Mouse (Mus musculus): ENCODE measurements around the gene Pcnp. TPM values are rescaled to one million over a fixed set of nuclear protein-coding genes. Genes with fewer than 3 reads are reported as not detected.
"Not testable (repeated sequence)": the region's sequence is repeated elsewhere in the genome, so short reads cannot be mapped to it uniquely, and the experiment has no call there.

Pcnp gene
- polyA plus RNA-seq, 1 experiment from 2014 or later = 225 TPM

DNA sequence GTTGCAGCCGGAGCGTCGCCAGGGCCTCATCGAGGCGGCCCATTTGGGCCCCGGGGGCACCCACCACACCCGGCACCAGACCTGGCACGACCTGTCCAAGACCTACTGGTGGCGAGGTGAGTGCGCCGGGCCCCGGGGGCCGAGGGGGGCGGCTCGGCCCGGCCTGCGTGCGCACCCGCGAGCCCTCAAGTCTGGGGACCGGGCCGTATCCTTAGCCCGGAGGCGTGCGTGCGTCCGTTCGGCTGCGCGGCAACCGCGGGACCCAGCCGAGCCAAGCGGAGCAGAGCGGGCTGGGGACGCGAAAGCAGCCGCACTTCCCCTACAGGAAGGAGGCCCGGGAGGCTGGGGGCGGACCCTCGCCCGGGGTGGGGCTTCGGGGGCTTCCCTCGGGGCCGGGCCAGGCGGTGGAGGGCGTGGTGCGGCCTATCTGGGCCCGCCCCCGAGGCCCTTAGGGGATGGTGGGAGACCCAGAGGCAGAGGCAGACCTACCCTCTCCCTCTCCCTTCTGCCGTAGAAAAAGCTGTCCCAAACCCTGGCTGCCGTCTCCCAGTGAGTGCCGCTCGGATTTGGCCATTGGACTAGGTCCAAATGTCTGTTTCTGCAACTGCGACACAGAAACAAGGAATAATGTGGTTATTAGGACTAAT lies 55.2 kb downstream of the Pcnp start:
- under 1% methylated on average over 55 of the region's 55 CpGs for WGBS
- peak overlapping the region; percentile 93 for H3K27ac ChIP-seq
- H3K27me3 ChIP-seq = no peaks in the 10 kb centered on the region
- H3K4me1 ChIP-seq = peaks cover 20% of the 10 kb centered on the region
- H3K9me3 ChIP-seq = no peaks in the 10 kb centered on the region
- ATAC-seq (ENCODE audit: insufficient number of reproducible peaks, low FRiP score, low TSS enrichment, low read depth) = peak; percentile 85
- peak overlapping the region; percentile 81 for H3K4me2 ChIP-seq
- peak overlapping the region; percentile 99 for H3K4me3 ChIP-seq
- peaks cover 33% of the 10 kb centered on the region for H3K36me3 ChIP-seq
- peak overlapping the region; percentile 92 for H3K9ac ChIP-seq

DNA sequence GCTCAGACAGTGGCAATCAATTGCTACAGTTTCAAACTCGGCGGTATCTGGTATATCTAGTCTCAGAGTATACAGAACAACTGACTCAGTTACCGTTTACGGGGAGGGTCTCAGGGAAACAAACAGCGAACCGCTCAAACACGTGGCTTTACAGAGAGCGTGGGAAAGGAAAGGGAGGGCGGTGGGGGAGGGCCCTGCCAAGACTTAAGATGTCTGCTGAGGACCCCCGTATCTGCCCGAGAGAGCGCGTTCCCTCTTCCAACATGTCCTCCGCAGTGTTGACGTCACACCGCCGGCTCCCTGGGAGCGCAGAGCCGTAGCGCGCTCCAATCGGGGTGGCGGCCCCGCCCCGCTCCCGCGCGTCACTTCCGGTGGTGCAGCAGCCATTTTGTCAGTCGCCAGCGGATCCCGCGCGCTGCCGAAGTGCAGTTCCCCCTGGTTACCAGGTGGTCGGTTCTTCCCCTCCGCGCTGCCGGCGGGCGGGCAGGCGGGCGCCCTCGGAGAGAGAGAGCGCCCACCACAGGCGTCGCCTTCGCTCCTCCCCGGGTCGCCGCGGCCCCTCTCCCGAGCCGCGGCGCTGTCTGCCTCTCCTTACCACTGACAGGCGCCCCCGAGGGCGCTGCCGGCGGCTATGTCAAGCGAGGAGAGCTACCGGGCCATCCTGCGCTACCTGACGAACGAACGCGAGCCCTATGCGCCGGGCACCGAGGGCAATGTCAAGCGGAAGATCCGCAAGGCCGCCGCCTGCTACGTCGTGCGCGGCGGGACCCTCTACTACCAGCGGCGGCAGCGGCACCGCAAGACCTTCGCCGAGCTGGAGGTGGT lies 55.9 kb downstream of the Pcnp start, which contains the start of gene Zbtb11:
Gene Zbtb11, plus strand, starts transcription at position 453 of the 825 bp plus-strand sequence.
- peak; percentile 98 for ATAC-seq (ENCODE audit: insufficient number of reproducible peaks, low FRiP score, low TSS enrichment, low read depth)
- H3K27ac ChIP-seq = peak within 1 kb of the TSS; percentile 93
- WGBS = under 1% methylated on average over 79 of the region's 86 CpGs
- H3K4me1 ChIP-seq = peaks cover 23% of the 10 kb centered on the region
- no peaks in the 10 kb centered on the region for H3K9me3 ChIP-seq
- no peaks in the 10 kb centered on the region for H3K27me3 ChIP-seq
- peak within 1 kb of the TSS; percentile 81 for H3K4me2 ChIP-seq
- H3K36me3 ChIP-seq = peaks cover 41% of the 10 kb centered on the region
- H3K9ac ChIP-seq = peak within 1 kb of the TSS; percentile 92
- peak within 1 kb of the TSS; percentile 99 for H3K4me3 ChIP-seq

DNA sequence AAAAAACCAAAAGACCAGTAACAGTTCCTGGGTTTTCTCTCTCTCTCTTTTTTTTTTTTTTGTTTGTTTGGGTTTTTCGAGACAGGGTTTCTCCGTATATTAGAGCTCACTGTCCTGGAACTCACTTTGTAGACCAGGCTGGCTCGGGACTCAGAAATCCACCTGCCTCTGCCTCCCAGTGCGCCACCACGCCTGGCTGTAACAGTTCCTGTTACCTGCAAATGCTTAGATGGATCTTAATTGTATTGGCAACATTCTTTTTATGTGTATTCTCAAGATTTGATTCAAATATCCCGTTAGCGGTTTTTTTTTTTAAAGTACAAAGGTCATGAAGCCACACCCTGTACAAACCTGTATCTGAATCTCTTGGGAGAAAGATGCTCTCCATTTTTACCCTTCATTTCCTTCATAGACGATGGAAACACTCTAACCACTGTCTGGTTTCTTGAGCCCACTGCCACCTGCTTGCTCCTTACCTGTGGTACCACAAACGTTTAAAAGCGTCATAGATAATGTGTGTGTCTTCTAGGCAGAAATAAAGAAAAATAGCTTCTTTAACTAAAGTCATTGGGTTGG lies 56.8 kb downstream of the Pcnp start:
- Histone ChIP-seq H3K36me3 (peaks cover 39% of the 10 kb centered on the region), H3K4me1 (peaks cover 27% of the 10 kb centered on the region), H3K27me3 (no peaks in the 10 kb centered on the region), H3K4me3 (peak overlapping the region; percentile 99), H3K4me2 (peak overlapping the region; percentile 57), H3K9me3 (no peaks in the 10 kb centered on the region), H3K27ac (peak overlapping the region; percentile 93), H3K9ac (no peak overlapping the region)
- WGBS = 55% methylated on average over 10 of the region's 10 CpGs
- no peak for ATAC-seq (ENCODE audit: insufficient number of reproducible peaks, low FRiP score, low TSS enrichment, low read depth)

DNA sequence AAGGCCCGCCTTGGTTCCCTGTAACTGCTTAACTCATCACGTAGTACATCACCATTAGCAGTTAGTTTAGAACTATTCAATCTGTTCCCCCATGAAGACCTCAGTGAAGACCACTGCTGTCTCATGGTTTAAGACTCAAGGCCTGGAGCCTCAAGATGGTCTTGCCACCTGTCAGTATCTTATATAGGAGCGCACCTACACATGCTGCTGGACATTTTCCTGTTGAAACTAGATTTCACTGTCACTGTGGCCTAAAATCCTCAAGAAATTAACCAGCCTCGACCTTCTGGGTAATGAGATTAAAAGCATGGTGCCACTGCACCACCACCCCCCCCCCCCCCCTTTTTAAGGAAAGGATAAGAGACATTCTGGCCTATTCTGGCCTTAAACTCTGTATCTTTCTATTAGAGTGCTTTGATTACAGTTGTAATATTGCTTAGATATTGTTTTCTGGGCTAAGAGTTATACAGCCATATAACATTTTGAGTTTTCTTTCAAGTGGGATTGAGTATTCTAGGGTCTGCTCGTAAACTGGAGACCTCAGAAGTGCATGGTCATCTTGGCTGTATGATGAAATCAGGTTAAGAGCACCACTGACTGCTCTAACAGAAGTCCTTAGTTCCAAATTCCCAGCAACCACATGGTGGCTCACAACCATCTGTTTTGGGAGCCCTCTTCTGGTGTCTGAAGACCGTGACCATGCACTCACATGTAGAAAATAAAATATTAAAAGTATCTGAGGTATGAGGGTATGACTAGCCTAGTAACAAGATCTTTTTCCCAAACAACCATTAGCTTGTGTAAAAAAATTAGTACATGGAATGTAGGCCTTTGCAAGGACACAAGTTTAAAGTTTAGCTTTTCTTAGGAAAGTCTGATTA lies 57.6 kb downstream of the Pcnp start:
- peaks cover 39% of the 10 kb centered on the region for H3K36me3 ChIP-seq
- H3K4me3 ChIP-seq = no peak overlapping the region
- ATAC-seq (ENCODE audit: insufficient number of reproducible peaks, low FRiP score, low TSS enrichment, low read depth) = no peak
- no peak overlapping the region for H3K4me2 ChIP-seq
- H3K9ac ChIP-seq = no peak overlapping the region
- no peaks in the 10 kb centered on the region for H3K27me3 ChIP-seq
- no peak overlapping the region for H3K27ac ChIP-seq
- WGBS = 75% methylated on average over 6 of the region's 6 CpGs
- no peaks in the 10 kb centered on the region for H3K9me3 ChIP-seq
- peaks cover 31% of the 10 kb centered on the region for H3K4me1 ChIP-seq

DNA sequence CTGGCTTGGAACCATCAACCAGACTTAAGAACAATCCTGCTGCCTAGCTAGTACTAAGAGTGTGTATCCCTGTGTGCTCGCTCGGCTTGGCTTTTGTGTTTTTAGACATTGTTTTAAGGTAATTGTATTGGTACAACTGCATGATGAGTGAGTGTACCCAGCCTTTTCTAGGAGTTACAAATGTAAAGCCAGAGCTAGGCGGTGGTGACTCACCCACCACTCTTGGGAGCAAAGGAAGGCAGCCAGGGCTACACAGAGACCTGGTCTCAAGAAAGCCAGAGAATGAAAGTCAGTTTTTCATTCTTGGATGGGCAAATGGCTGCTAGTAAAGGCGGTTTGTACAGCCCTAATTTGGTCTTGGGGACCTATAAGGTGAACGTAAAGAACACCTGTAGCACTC lies 59.1 kb downstream of the Pcnp start:
- Histone ChIP-seq H3K9me3 (no peaks in the 10 kb centered on the region), H3K4me2 (no peak overlapping the region), H3K9ac (no peak overlapping the region), H3K27me3 (no peaks in the 10 kb centered on the region), H3K4me1 (peaks cover 31% of the 10 kb centered on the region), H3K36me3 (peaks cover 39% of the 10 kb centered on the region), H3K27ac (no peak overlapping the region), H3K4me3 (no peak overlapping the region)
- no peak for ATAC-seq (ENCODE audit: insufficient number of reproducible peaks, low FRiP score, low TSS enrichment, low read depth)
- 89% methylated on average over 5 of the region's 5 CpGs for WGBS

DNA sequence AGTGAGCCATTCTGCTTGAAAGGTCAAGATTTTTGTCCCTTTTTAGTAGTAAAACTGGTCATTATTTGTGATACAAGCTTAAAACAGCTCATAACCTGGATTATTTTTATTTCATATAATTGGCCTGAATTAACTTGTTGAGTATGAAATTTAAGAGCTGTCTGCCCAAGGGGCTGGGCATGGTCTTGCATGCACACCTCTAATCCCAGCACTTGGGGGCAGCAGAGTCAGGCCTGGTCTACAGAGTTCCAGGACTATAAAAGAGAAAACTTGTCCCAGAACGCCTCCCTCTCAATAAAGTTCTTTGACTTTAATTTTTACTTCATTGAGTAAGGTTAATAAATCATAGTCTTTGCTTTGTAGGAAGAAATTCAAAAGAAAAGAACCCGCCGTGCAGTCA lies 60.4 kb downstream of the Pcnp start:
- H3K27ac ChIP-seq = no peak overlapping the region
- H3K4me2 ChIP-seq = no peak overlapping the region
- 72% methylated on average over 3 of the region's 3 CpGs for WGBS
- H3K9me3 ChIP-seq = no peaks in the 10 kb centered on the region
- H3K27me3 ChIP-seq = no peaks in the 10 kb centered on the region
- peaks cover 39% of the 10 kb centered on the region for H3K36me3 ChIP-seq
- no peak overlapping the region for H3K4me3 ChIP-seq
- H3K9ac ChIP-seq = no peak overlapping the region
- ATAC-seq (ENCODE audit: insufficient number of reproducible peaks, low FRiP score, low TSS enrichment, low read depth) = no peak
- H3K4me1 ChIP-seq = peaks cover 27% of the 10 kb centered on the region

DNA sequence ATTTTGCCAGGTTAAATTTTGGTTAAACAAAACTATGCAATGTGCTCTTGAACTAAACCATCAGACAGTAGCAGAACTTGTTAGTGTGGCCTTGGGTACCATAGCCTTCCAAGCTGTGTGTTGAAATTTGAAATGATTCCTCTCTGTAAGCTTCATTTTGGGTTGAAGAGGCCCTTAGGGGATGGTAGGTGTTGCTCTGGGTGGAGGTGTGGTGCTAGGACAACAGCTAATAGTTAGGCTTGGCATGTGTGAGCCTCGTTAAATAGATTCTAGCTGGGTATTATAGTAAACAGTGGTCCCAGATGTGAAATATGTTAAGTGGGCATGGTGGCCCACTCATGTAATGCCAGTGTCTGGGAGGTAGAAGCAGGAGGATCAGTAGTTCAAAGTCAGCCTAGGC lies 62.3 kb downstream of the Pcnp start:
- no peaks in the 10 kb centered on the region for H3K27me3 ChIP-seq
- H3K9ac ChIP-seq = peak overlapping the region; percentile 76
- no peak overlapping the region for H3K27ac ChIP-seq
- no peaks in the 10 kb centered on the region for H3K9me3 ChIP-seq
- no peak for ATAC-seq (ENCODE audit: insufficient number of reproducible peaks, low FRiP score, low TSS enrichment, low read depth)
- WGBS = 15% methylated on average over 1 of the region's 1 CpGs
- peaks cover 22% of the 10 kb centered on the region for H3K4me1 ChIP-seq
- H3K4me2 ChIP-seq = peak overlapping the region; percentile 71
- H3K4me3 ChIP-seq = peak overlapping the region; percentile 69
- H3K36me3 ChIP-seq = peaks cover 38% of the 10 kb centered on the region

DNA sequence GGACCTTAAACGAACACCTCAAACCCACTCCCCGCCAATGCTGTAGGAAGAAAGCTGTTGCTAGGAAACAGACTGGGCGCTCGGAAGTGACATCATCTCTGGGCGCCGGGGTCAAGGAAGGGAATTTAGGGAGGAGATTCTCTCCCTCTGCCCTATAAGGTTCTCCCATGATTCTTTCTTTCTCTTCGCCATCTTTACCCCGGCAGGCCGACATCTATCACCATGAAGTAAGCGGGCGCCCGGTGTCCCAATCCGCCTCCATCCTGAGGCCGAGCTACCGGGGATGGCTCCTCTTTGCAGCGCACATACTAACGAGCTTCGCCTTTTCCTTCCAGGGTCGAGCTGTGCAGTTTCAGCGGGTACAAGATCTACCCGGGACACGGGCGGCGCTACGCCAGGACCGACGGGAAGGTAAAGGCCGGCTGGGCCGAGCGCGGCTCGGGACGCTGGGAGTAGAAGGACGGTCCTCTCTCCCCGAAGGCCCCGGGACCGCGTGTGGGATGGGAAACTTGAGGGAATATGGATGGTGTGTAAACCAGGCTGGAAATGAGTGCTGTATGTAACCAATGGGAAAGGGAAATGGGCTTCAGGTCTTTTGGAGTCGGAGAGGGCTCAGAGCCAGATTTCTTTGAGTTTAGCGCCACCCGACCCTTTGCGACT lies 63.2 kb downstream of the Pcnp start, which contains the start of gene Rpl24:
Gene Rpl24, plus strand, starts transcription at position 64 of the 660 bp plus-strand sequence.
- H3K36me3 ChIP-seq = peaks cover 29% of the 10 kb centered on the region
- H3K4me1 ChIP-seq = peaks cover 18% of the 10 kb centered on the region
- H3K27me3 ChIP-seq = no peaks in the 10 kb centered on the region
- peak; percentile 89 for ATAC-seq (ENCODE audit: insufficient number of reproducible peaks, low FRiP score, low TSS enrichment, low read depth)
- peak within 1 kb of the TSS; percentile 89 for H3K27ac ChIP-seq
- peak within 1 kb of the TSS; percentile 69 for H3K4me3 ChIP-seq
- H3K9ac ChIP-seq = peak within 1 kb of the TSS; percentile 76
- peak within 1 kb of the TSS; percentile 71 for H3K4me2 ChIP-seq
- no peaks in the 10 kb centered on the region for H3K9me3 ChIP-seq
- under 1% methylated on average over 42 of the region's 42 CpGs for WGBS

DNA sequence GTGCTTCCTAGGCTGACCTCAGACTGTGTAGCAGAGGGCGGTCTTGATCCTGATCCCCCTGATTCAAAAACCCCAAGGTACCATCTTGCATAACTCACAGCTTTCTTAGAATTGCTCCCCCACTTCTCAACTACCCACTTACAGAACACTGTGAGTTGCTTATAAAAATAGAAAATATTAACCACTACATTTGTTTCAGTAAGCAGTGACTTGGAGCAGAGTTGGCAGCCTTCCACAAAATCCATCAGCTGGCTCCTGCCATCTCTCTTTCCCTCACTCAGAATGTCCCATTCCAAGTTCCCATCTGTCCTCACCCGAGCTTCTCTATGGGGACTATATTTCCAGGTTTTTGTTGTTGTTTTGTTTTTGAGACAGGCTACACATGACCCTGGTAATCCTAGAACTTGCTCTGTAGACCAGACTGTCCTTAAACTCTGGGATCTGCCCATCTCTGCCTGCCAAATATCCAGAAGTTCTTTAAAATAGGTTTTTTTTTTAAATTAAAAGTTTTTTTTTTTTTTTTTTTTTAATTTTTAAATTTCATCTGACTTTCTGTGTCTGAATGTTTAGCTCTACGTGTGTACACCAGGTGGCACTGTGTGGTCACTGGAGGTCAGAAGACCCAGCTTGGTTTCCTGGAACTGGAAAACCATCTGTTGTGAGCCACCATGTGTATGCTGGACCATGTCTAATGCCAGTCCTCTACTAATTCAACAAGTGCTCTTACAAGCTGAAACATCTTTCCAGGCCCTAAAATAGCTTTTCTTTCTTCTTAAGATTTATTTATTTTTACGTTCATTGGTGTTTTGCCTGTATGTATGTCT lies 65.2 kb downstream of the Pcnp start:
- no peak for ATAC-seq (ENCODE audit: insufficient number of reproducible peaks, low FRiP score, low TSS enrichment, low read depth)
- H3K27me3 ChIP-seq = no peaks in the 10 kb centered on the region

DNA sequence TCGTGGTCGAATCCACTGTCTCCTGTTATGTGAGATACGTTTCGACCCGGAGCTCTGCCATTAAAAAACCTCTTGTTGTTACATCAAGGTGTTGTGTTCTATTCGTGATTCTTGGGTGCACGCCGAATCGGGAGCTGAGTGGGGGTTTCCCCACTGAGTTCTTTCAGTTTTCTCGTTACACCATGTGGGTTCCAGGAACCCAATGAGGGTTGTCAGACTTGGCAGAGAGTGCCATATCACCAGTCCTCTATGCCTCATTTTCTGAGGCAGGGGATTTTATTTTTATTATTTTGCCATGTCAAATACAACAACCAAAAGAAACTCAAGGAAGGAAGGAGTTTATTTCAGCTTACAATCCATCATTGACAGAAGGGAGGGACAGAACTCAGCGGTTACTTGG lies 66.5 kb downstream of the Pcnp start:
- WGBS = 88% methylated on average over 6 of the region's 11 CpGs
- not testable (repeated sequence) for H3K9me3 ChIP-seq; H3K4me2 ChIP-seq; H3K27ac ChIP-seq; H3K4me1 ChIP-seq; H3K27me3 ChIP-seq; H3K9ac ChIP-seq; H3K4me3 ChIP-seq; H3K36me3 ChIP-seq; ATAC-seq (ENCODE audit: insufficient number of reproducible peaks, low FRiP score, low TSS enrichment, low read depth)

More for the DNA sequence above, 65.2 kb downstream of the Pcnp start:
- Histone ChIP-seq H3K4me3 (no peak overlapping the region), H3K27ac (no peak overlapping the region), H3K9ac (no peak overlapping the region), H3K36me3 (peaks cover 9% of the 10 kb centered on the region), H3K9me3 (no peaks in the 10 kb centered on the region), H3K4me1 (peaks cover 13% of the 10 kb centered on the region; the same call in 1 of the 2 replicates), H3K4me2 (no peak overlapping the region)
- 63% methylated on average over 4 of the region's 4 CpGs for WGBS

All from limb, embryonic 15.5 days (tissue).